Mouse (Mus musculus) lung, embryonic 15.5 days (tissue): ENCODE data around the gene Tbx3. TPM values are rescaled to one million over a fixed set of nuclear protein-coding genes. Genes with fewer than 3 reads are reported as not detected.

Experiments used
- ATAC-seq: fragments of 200-750 bp; cut with Nextera tagmentation; 2 replicates; pipeline ENCODE4 v1.8.0; 2017; ENCODE audit warnings: moderate number of reproducible peaks, borderline replicate concordance; ENCODE audit not compliant: low FRiP score, low TSS enrichment; ENCODE audit errors: extremely low read depth
- H3K27ac ChIP-seq: fragments of 300-500 bp; sonication (generic); 2 replicates; pipeline ENCODE4 v1.5.1; 2015; ENCODE audit warnings: moderate library complexity, mild to moderate bottlenecking, inconsistent platforms
- H3K27me3 ChIP-seq: fragments of 300-500 bp; sonication (generic); 2 replicates; pipeline ENCODE4 v1.6.1; 2015; ENCODE audit warnings: inconsistent platforms
- H3K36me3 ChIP-seq: fragments of 300-500 bp; sonication (generic); 2 replicates; pipeline ENCODE4 v1.6.1; 2015; ENCODE audit warnings: inconsistent platforms
- H3K4me1 ChIP-seq: fragments of 300-500 bp; sonication (generic); 2 replicates; pipeline ENCODE4 v1.6.1; 2015; ENCODE audit warnings: inconsistent platforms
- H3K4me2 ChIP-seq: fragments of 300-500 bp; sonication (generic); 2 replicates; pipeline ENCODE4 v1.6.1; 2015; ENCODE audit warnings: inconsistent platforms, mild to moderate bottlenecking, moderate library complexity
- H3K4me3 ChIP-seq: fragments of 300-500 bp; sonication (generic); 2 replicates; pipeline ENCODE4 v1.5.1; 2015; ENCODE audit warnings: mild to moderate bottlenecking, inconsistent platforms
- H3K9ac ChIP-seq: fragments of 300-500 bp; sonication (generic); 2 replicates; pipeline ENCODE4 v1.6.1; 2015; ENCODE audit warnings: inconsistent platforms
- H3K9me3 ChIP-seq: fragments of 300-500 bp; sonication (generic); 2 replicates; pipeline ENCODE4 v1.6.1; 2016; ENCODE audit warnings: inconsistent platforms
- WGBS: fragments of 180-500 bp; shearing (Covaris S2); methylation state at CpG from one replicate; pipeline ENCODE4 v1.1.7; 2015; 5-methylcytosine and 5-hydroxymethylcytosine counted together
- polyA plus RNA-seq: library from polyadenylated mRNA; unstranded; fragments of >200 nt; fragmentation: Nextera tagmentation; extraction: Ambion mirVana; gene quantifications from 2 replicates; pipeline ENCODE4 v1.2.1, GENCODE M21; 2015

The Tbx3 gene
- polyA plus RNA-seq, 1 experiment from 2014 or later: 63.9 TPM

DNA sequence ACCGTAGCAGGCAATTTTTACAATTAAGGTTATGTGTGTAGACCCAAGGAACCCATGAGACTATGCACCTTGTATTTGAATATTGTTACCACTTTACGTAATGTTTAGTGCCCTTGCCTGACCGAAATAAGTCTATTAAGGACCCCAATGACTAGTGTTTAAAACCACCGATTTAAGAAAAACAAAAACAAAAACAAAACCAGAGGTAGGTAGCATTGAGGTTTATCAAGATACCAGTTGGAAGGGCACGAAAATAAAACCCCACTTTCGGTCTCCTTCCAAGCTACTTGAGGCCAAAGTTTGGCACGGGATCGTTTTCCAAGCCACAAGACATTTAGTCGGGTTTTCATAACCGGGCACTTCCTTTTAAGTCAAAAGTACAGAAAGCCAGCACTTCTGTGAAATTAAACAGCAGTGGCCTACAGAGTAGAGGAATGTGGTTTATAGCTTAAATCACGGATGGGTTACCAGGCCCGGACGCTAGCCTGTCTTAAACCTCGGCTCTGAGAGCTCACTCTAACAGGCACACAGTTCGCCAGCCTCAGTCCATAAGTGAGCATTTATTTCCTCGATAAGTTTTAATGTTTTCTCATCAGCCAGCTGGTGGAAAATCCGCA, 2.6 kb downstream of the Tbx3 start:
- H3K36me3 ChIP-seq: no peaks in the 10 kb centered on the region
- no peak for ATAC-seq
- WGBS: 1% methylated on average over 17 of the region's 17 CpGs
- peak overlapping the region; percentile 81 for H3K4me2 ChIP-seq
- no peaks in the 10 kb centered on the region for H3K9me3 ChIP-seq
- peaks cover 39% of the 10 kb centered on the region for H3K27me3 ChIP-seq
- peaks cover 25% of the 10 kb centered on the region for H3K4me1 ChIP-seq
- H3K27ac ChIP-seq: peak overlapping the region; percentile 98
- peak overlapping the region; percentile 85 for H3K9ac ChIP-seq
- H3K4me3 ChIP-seq: peak overlapping the region; percentile 66

DNA sequence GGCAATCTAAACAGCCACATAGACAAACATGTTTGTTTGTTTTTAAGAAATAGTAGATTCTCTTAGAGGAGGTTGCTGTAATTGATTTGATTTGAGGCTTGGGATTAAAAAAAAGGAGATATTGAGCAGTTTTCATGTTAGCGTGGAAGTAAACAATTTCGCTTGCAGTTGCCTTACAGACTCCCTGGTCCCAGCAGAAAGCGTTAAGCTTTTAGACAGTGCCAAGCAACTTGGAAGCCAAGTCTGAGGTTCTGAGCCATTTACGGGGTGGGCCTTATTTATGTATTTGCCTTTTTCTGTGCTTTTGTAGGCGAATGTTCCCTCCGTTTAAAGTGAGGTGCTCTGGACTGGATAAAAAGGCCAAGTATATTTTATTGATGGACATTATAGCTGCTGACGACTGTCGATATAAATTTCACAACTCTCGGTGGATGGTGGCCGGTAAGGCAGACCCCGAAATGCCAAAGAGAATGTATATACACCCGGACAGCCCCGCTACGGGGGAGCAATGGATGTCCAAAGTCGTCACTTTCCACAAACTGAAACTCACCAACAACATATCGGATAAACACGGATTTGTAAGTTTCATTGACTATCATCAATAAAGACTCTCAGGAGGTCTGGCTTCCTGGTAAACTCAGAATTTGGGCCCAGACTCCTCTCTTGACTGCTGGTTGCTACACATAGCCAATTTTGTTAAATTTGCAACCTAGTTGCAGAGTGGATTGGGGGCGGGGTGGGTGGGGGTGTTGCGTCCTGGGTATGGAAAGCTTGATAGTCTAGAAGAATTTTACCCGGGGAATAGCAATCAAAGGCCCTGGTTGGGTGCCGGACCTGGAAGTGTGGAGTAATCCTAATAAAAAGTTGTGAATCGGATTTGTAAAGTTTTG, 3.5 kb downstream of the Tbx3 start:
- Histone ChIP-seq H3K4me2 (peak overlapping the region; percentile 81), H3K4me1 (peaks cover 21% of the 10 kb centered on the region), H3K36me3 (no peaks in the 10 kb centered on the region), H3K27ac (peak overlapping the region; percentile 25), H3K9ac (peak overlapping the region; percentile 85), H3K9me3 (no peaks in the 10 kb centered on the region), H3K4me3 (peak overlapping the region; percentile 66), H3K27me3 (peaks cover 35% of the 10 kb centered on the region)
- no peak for ATAC-seq
- 6% methylated on average over 22 of the region's 22 CpGs for WGBS

DNA sequence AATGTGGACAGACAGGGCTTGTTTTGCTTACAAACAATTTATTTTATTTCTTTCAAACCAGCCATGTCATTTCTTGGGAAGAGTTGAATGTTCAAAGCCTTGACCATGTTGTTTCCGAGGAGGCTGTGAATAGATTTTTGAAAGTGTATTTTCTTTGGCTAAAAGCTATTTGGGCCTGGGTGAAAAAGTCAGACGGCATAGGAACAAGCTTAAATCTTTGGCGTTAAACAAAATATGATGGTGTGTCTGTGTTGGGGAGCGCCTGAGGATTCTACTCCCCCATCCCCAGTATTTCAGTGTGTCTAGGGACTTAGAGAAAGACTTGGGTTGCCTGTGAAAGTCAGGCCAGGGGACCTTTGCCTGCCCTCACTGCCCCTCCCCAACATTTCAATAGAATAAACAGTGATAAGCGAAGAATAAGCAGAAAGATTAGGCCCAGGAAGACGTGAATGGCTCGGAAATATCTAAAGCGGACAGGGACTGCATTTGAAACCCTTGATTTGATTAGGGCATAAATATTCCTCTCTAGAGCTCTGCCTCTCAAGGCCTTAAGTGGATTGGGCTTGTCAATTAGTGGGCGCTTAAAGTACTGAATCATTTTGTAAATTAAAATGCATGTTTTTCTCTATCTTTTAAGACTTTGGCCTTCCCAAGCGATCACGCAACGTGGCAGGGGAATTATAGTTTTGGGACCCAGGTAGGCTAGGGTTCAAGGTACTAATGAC, 4.3 kb downstream of the Tbx3 start:
- peak overlapping the region; percentile 85 for H3K9ac ChIP-seq
- peak overlapping the region; percentile 81 for H3K4me2 ChIP-seq
- peaks cover 15% of the 10 kb centered on the region; the same call in 1 of the 2 replicates for H3K4me1 ChIP-seq
- no peaks in the 10 kb centered on the region for H3K9me3 ChIP-seq
- 11% methylated on average over 12 of the region's 12 CpGs for WGBS
- peak overlapping the region; percentile 66 for H3K4me3 ChIP-seq
- H3K36me3 ChIP-seq: no peaks in the 10 kb centered on the region
- no peak for ATAC-seq
- peaks cover 36% of the 10 kb centered on the region; the same call in 1 of the 2 replicates for H3K27me3 ChIP-seq
- H3K27ac ChIP-seq: peak overlapping the region; percentile 25

DNA sequence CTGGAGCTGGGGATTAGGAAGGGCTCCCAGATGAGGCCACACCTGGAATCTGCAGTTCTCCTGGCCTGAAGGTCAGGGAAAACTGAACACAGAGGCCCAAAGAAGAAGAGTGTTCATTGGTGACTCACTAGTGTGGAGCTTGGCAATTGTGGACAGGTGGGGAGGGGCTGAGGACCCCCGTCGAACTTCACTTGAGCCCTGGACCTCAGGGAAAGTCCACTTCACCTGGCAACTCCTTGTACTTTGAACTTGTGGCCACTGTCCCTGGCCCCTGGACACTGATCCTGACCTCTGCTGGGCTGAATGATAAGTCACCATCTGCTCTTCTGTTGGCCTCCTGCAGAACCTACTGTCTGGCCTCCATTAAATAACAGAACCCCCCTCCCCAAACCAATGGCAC, 5.8 kb downstream of the Tbx3 start:
- 25% methylated on average over 2 of the region's 2 CpGs for WGBS
- Histone ChIP-seq H3K36me3 (no peaks in the 10 kb centered on the region), H3K4me1 (peaks cover 28% of the 10 kb centered on the region), H3K27me3 (peaks cover 49% of the 10 kb centered on the region), H3K9me3 (no peaks in the 10 kb centered on the region), H3K27ac (peak overlapping the region; percentile 22; the same call in 1 of the 2 replicates), H3K9ac (peak overlapping the region; percentile 85), H3K4me2 (peak overlapping the region; percentile 81), H3K4me3 (peak overlapping the region; percentile 66)
- no peak for ATAC-seq

DNA sequence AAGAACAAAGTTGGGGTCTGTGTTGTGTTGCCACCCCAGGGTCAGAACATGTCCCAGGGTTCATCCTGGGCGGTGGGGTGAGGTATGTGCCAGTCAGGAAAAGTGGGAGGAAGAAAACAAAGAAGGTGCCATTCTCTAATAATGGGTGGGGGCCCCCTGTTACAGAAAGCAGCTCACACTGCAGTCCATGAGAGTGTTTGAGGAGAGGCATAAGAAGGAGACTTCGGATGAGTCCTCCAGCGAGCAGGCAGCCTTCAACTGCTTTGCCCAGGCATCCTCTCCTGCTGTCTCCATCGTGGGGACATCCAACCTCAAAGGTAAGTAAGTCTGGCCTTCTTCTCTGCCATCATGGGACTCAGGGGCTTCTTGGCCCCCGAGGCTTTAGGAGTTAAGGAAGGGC, 8.0 kb downstream of the Tbx3 start:
- peak overlapping the region; percentile 6 for H3K4me3 ChIP-seq
- peaks cover 60% of the 10 kb centered on the region for H3K27me3 ChIP-seq
- 37% methylated on average over 5 of the region's 5 CpGs for WGBS
- peak overlapping the region; percentile 81 for H3K4me2 ChIP-seq
- peak overlapping the region; percentile 51 for H3K27ac ChIP-seq
- H3K4me1 ChIP-seq: peaks cover 46% of the 10 kb centered on the region
- ATAC-seq: no peak
- H3K36me3 ChIP-seq: peaks cover 6% of the 10 kb centered on the region; the same call in 1 of the 2 replicates
- H3K9me3 ChIP-seq: no peaks in the 10 kb centered on the region
- 0 out of 2 replicates have a peak overlapping the region, but pooled peaks have one; percentile 0 for H3K9ac ChIP-seq

DNA sequence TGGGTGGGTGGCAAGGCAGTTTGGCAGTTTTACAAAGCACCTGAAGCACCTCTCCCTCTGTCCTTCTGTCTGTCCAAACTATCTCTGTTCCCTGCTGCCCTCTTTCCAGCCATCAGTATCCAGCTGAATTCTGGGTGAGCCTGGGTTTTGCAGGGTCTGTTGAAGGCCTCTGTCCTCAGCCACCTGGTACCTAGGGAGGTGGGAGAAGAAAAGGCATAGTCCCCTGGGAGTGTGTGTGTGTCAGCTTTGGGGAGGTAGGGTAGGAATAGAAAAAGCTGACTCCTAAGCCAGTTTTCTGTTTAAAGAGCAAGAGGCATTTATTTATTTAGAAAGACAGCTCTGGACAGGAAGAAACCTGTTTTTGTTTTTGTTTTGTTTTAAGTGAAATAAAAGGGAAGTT, 8.6 kb downstream of the Tbx3 start:
- H3K9me3 ChIP-seq: no peaks in the 10 kb centered on the region
- peaks cover 62% of the 10 kb centered on the region for H3K27me3 ChIP-seq
- H3K36me3 ChIP-seq: peaks cover 6% of the 10 kb centered on the region; the same call in 1 of the 2 replicates
- H3K27ac ChIP-seq: 0 out of 2 replicates have a peak overlapping the region, but pooled peaks have one; percentile 51
- H3K4me2 ChIP-seq: peak overlapping the region; percentile 81
- H3K9ac ChIP-seq: no peak overlapping the region
- peaks cover 47% of the 10 kb centered on the region for H3K4me1 ChIP-seq
- ATAC-seq: no peak
- H3K4me3 ChIP-seq: peak overlapping the region; percentile 6

DNA sequence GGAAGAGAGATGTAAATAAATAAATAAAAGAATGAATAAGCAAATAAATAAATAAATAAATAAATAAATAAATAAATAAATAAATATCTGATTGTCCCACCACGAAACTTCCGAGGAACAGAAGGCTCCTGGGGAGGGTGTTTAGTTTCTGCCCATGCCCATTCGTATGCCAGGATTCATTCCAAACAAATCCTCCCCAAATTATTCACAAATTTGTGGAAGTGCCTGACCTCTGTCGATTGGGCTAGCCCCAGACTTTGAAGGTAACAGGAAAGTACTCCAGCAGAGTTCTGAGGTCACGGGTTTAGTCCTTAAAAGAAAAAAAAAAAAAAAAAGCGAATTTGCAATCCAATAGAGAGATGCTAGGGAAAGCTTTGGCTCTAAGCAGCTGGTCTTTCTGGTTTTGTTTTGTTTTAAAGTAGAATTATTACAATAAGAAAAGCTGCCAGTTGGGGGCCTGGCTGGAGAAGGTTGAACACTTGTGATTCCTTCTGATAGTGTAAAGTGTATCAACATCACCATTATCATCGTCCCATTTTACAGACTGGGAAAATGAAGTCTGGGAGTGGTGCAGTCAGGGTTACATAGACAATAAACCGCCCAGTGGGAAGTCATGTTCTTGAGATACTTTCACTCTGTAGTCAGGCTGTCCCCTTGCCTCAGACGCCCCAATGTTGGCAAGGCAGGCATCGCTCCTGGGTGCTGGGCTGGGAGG, 9.3 kb downstream of the Tbx3 start:
- Histone ChIP-seq H3K4me1 (peaks cover 49% of the 10 kb centered on the region), H3K36me3 (peaks cover 6% of the 10 kb centered on the region; the same call in 1 of the 2 replicates), H3K27ac (peak overlapping the region; percentile 53), H3K4me3 (peak overlapping the region; percentile 34), H3K27me3 (peaks cover 61% of the 10 kb centered on the region), H3K9me3 (no peaks in the 10 kb centered on the region), H3K4me2 (peak overlapping the region; percentile 59), H3K9ac (peak overlapping the region; percentile 21)
- ATAC-seq: no peak
- WGBS: 37% methylated on average over 10 of the region's 10 CpGs

DNA sequence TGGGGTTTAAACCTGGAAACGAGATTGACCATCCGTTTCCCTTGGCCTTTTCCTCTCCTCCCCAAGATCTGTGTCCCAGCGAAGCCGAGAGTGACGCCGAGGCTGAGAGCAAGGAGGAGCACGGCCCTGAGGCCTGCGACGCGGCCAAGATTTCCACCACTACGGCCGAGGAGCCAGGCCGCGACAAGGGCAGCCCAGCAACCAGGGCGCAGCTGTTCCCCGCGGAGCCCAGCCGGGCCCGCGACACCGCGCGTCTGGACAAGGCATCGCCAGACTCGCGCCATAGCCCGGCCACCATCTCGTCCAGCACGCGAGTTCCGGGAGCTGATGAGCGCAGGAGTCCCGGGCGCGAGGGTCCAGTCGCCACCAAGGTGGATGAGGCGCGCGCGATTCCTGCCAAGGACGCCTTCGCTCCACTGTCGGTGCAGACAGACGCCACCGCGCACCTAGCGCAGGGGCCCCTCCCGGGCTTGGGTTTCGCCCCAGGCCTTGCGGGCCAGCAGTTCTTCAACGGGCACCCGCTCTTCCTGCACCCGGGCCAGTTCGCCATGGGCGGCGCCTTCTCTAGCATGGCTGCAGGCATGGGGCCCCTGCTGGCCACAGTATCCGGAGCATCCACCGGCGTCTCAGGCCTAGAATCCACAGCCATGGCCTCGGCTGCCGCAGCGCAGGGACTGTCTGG, 10.0 kb downstream of the Tbx3 start:
- ATAC-seq: 0 out of 2 replicates have a peak, but pooled peaks have one; percentile 28
- H3K9me3 ChIP-seq: no peaks in the 10 kb centered on the region
- H3K27ac ChIP-seq: peak overlapping the region; percentile 53
- H3K4me3 ChIP-seq: peak overlapping the region; percentile 34
- WGBS: 7% methylated on average over 62 of the region's 62 CpGs
- peaks cover 6% of the 10 kb centered on the region; the same call in 1 of the 2 replicates for H3K36me3 ChIP-seq
- H3K9ac ChIP-seq: peak overlapping the region; percentile 21
- peak overlapping the region; percentile 59 for H3K4me2 ChIP-seq
- peaks cover 51% of the 10 kb centered on the region for H3K4me1 ChIP-seq
- peaks cover 58% of the 10 kb centered on the region for H3K27me3 ChIP-seq

DNA sequence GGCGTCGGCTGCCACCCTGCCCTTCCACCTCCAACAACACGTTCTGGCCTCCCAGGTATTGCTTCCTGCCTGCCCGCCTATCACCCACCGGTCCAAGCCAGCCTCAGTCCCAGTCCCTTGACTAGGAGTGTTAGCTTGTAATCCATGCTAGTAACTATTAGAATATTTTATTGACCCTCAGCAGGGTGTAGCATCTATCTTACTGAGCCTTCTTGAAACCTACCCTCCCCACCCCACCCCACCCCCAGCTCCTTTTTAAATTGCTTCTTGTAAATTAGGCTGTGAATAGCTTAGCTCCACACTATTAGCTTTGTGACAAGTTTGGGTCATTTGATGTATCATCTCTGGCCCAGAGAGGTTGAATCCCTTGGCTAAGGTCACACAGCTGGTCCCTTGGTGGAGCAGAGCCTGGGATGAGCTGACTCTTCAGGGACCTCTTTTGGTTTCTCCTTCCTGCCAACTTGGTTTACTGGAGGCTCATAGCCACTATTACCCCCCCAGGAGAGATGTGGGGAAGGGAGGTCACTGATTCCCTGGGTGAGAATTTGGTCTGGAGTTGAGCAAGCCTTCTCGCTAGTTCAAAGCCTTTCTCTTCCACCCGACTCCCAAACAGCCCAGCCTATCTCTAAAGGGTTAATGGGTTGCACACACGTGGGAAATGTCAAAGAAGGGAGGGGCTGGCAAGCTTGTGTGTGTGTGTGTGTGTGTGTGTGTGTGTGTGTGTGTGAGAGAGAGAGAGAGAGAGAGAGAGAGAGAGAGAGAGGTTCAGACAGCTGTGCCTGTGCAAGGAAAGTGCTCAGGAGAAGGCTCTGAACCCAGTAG, 10.8 kb downstream of the Tbx3 start:
- Histone ChIP-seq H3K4me2 (peak overlapping the region; percentile 59), H3K27me3 (peaks cover 57% of the 10 kb centered on the region), H3K4me3 (peak overlapping the region; percentile 34), H3K9ac (peak overlapping the region; percentile 21), H3K27ac (peak overlapping the region; percentile 53), H3K36me3 (peaks cover 6% of the 10 kb centered on the region; the same call in 1 of the 2 replicates), H3K4me1 (peaks cover 55% of the 10 kb centered on the region), H3K9me3 (no peaks in the 10 kb centered on the region)
- 18% methylated on average over 8 of the region's 8 CpGs for WGBS
- no peak for ATAC-seq

DNA sequence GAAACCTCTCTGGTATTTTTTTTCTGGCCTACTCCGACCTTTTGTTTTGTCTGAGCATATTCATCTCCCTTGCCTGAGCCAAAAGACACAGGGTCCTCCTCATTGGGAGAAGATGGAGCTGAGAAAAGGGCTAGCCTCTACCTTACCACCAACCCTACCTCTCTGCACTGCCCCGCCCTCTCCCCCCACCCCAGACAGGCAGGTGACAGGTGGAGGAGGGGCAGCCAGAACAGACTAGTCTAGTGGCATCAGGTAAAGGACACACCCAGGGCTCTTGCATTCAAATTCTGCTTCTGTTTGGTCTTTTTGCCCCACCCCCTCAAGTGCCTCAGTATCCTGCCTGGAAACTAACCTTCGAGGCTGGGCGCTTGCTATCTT, 11.4 kb downstream of the Tbx3 start:
- Histone ChIP-seq H3K4me3 (peak overlapping the region; percentile 34), H3K9me3 (no peaks in the 10 kb centered on the region), H3K27me3 (peaks cover 60% of the 10 kb centered on the region), H3K36me3 (peaks cover 6% of the 10 kb centered on the region; the same call in 1 of the 2 replicates), H3K4me2 (peak overlapping the region; percentile 59), H3K27ac (peak overlapping the region; percentile 53), H3K9ac (peak overlapping the region; percentile 21; the same call in 1 of the 2 replicates), H3K4me1 (peaks cover 57% of the 10 kb centered on the region)
- ATAC-seq: no peak
- WGBS: 26% methylated on average over 4 of the region's 4 CpGs
